Mouse (Mus musculus) kidney, postnatal 36 days (tissue): ENCODE results near the gene Optn.
A peak's percentile ranks its signal among the peaks of the same experiment; 100 is the strongest.

Experiments
- DNase-seq, 2 experiments: peaks; one replicate each; pipeline ENCODE4 v3.0.0; 2021 to 2022; ENCODE audit warnings: mixed read lengths in 2 of 2

Optn gene

DNA sequence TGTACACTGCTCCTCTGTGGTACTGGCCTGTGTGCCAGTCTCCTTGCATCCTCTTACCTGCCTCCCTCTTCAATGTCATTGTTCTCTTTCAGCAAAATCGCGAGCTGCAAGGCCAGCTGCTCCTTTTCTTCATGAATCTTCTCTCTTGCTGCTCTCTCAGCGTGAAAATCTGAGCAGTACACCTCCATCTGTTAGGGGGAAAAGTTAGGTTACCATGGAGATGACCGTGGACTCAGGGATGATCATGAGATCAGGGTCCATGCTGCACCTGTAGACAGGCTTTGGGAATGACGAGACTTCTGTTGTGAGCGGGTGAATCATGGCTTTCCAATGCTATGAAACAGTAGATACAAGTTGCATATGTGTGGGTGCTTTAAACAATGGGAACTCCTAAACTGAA, 36.8 kb downstream of the Optn start:
- no peak for DNase-seq

DNA sequence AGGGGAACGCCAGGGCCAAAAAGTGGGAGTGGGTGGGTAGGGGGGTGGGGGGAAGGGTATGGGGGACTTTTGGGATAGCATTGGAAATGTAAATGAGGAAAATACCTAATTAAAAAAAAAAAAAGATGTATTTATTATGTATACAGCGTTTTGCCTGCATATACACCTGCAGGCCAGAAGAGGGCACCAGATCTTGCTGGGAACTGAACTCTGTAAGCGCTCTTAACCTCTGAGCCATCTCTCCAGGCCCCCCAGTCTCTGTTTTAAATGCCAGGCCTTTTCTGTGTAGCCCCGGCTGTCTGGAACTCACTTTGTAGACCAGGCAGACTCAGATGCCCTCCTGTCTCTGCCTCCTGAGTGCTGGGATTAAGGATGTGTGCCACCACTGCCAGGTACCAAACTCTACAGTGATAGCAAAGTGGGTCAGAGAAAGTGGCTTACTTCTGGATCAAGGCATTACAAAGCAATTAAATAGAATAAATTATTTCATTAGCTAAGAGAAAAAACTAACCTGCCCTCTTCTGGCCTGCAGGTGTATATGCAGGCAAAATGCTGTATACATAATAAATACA, 38.6 kb downstream of the Optn start:
- DNase-seq, result peak in 1 of 2 experiments; percentile 22

DNA sequence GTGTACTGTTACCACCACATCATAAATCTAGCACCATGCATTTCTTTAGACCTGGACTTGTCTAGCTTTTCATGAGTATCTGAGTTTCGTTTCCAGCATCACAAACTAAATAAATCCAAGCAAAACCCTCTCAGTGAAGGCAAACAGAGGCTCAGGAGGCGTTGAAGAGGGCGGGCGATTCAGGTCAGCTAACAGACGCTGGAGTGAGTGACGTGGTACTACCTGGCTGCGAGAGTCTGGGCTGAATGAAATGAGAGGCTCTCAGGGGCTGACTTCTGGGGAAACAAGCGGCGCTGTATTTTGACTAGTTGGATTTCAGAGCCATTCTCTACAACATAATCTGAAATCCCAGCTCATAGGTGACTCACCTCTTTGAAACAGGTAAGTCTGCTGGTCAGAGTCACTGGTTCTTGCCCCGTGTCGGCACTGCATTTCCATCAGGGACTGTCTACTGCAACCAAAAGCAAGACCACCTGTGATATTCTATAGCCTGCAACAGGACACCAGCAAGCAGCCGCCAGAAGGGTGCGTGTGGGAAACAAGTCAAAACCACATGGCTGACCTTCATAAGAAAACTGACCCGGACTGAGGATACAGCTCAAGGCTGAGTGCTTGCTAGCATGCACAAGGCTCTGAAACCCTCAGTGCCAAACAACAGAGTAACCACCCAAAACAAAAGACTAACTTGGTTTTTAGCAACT, 40.0 kb downstream of the Optn start:
- no peak for DNase-seq

DNA sequence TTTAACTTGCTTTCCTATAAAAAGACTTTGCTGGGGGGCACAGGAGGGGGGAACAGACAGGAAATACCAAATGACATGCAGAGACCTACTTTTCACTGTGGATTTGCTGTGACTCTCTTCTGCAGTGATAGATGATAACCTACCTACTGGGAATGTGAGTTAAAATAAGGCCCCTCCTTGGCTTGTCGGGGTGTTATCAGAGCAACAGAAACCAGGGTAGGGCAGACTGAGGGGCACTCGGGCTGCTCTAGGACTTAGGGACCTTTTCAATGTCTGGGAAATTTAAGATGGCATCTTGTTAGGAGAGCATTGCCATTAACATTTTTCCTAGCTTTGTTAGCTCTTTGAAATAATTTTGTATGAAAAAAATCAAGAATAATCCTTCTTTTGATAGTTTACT, 40.6 kb downstream of the Optn start:
- no peak for DNase-seq

DNA sequence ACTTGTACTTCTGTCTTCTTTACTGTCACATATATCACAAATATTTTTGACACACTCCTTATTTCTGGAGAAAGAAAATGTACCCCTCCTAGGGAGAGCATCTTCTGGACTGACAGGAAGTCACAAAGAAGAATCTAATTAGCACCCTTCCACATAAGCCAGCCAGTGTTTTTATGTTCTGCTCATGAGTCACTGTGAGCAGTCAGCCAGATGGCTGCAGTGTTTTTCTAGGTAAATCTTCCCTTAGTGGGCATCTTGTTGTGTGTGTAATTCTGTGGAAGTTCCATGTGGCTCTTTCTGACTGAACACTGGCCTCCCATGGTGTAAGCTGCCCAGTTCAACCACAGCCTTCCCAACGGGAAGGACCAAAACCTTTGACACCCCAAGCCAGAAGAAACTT, 44.1 kb downstream of the Optn start:
- DNase-seq, result no peak

DNA sequence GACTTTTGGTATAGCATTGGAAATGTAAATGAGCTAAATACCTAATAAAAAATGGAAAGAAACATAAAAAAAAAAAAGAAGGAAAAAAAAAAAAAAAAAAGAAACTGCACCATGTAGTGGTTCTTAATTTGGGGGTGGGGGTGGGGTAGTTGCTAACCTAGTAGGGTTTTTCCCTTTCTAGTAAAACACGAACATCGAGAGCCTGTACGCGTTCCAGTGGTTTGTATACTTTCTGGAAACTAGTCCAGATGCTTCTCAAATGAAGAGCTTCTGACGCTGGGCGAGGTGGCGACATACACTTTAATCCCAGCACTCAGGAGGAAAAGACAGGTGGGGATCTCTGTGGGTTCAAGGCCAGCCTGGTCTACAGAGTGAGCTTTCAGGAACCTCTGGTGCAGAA, 46.9 kb downstream of the Optn start:
- DNase-seq, result no peak

DNA sequence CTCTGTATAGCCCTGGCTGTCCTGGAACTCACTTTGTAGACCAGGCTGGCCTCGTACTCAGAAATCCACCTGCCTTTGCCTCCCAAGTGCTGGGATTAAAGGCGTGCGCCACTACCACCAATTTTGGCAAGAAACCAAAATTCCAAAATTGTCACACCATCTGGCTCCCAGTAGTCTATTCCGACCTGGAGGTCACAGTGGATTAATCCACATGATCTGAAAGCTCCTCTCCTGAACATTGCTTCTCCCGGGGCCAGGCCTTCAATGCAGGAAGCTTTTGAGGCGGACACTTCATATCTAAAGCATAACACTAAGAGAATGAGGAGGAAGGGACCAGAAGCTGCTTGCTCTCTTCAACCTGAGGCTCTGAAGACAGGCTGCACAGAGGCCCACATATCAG, 48.3 kb downstream of the Optn start:
- no peak for DNase-seq

DNA sequence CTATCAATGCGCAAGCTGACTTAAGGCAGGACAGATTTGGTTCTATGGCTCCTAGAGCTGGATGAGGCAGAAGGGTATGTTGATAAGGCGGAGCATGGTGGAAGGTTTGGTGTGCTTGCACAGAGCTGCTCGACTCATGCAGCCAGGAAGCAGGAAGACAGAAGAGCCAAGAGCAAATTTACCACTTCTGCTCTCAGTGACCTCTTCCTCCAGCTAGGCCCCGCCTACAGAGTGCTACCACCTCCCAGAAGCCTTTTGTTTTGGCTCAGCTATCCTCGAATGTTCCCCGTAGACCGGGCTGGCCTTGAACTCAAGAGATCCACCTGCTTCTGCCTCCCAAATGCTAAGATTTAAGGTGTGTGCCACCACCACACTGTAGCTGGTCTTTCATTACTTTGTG, 49.2 kb downstream of the Optn start:
- DNase-seq, result no peak

DNA sequence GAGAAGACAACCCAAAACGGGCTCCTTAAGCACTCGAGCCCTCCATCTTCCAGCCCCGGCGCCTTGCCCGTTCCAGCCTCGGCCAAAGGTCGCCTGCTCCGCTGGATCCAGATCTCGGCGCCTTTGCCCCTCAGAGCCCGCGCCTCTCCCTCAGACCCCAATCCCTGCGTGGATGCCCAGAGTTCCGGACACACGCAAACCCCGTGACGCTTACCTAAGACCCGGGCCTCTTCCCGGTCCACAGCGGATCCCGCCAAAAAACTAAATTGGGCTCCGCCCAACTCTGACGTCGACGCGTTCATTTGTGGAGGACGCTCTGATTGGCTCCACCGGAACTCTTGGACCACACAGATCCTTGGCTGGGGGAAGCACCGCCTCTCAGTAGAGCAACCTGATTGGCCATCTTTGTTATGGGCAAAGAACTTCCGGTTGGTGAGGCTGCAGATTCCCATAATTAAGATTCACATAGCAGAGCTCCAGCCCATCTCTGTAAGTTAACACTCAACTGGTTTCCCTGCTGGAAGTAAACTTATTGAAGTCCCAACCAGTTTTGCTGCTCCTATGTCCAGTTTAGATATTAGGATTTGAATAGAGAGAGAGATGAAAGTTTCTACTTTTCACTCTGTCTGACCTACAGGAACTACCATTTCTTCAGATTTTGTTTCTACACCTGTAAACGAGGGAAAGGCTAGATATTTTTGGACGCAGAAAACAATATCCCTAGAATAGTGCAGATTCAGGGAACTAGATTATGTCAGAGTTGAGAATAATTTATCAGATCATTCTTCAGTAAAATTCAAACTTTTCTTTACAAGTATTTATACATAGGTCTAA, 51.1 kb downstream of the Optn start, which contains the start of gene Mcm10:
TSS of gene Mcm10 (minus strand) at position 301 of the 834 bp plus-strand sequence.
- DNase-seq, result peak; percentile 96

DNA sequence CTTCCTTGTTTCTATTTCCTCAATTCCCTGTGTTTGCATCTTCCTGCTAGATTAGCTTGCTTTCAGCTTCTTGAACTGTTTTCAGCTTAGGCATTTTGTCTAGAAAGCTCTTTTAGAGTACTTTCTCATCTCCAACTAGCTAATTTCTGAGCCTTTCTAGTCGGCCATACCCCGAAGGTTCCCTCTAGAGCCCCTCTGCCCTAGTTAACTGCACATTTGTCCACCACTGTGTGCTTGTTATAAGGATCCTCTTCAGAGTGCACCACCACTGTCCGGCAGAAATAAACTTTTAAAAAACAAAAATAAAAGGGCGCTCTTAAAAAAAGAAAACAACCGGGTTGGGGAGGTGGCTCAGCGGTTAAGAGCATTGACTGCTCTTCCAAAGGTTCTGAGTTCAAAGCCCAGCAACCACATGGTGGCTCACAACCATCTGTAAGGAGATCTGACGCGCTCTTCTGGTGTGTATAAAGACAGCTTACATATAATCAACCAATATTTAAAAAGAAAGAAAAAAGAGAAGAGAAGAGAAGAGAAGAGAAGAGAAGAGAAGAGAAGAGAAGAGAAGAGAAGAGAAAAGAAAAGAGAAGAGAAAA, 51.9 kb downstream of the Optn start:
- no peak for DNase-seq

DNA sequence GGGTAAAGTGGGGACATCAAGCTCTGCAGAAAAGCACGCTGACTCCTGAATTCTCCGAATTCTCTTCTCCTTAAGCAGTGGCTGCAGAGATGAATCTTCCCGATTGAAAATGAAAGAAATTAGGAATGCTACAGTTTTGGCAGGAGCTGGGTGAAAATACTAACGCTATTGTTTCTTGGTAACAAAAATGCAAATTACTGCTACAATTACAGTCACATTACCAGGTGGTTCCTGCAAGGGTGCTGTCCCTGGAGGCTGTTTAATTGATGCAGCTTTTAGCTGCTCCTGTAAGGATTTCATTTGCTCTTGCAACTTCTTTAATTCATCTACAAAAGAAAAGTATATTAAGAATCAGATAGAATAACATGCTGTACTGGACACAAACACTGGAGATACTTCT, 56.7 kb downstream of the Optn start:
- DNase-seq, result no peak

DNA sequence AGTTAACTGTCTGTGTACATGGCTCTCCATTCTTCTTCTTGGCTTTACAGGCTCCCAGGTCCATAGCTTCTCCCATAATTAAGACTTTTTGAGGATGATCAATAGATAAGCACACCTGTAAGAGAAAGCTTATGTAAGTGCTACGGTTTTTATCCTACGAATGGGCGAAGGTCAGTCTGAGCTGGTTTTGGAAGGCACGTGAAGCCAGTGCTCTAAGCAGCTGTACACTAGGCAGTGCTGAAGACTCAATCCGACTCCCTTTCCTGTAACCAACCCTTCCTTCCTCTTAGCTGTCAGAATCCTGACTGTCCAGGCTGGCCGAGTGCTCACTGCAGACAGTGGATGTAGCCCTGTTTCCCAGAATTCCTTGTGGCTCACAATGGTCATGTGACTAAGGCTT, 62.6 kb downstream of the Optn start:
- DNase-seq, result no peak

DNA sequence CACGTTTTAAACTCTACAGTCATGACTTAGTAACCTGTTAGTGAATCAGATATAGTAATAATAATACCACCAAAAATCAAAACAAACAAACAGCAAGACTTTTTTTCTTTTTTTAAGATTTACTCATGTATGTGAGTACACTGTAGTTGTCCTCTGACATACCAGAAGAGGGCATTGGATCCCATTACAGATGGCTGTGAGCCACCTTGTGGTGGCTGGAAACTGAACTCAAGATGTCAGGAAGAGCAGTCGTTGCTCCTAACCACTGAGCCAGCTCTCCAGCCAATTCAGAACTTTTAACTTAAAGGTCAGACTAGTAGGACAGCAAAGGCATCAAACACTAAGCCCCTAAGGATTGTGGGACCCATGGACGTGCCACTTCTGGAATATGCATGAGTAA, 64.9 kb downstream of the Optn start:
- DNase-seq, result peak; percentile 42 to 57

DNA sequence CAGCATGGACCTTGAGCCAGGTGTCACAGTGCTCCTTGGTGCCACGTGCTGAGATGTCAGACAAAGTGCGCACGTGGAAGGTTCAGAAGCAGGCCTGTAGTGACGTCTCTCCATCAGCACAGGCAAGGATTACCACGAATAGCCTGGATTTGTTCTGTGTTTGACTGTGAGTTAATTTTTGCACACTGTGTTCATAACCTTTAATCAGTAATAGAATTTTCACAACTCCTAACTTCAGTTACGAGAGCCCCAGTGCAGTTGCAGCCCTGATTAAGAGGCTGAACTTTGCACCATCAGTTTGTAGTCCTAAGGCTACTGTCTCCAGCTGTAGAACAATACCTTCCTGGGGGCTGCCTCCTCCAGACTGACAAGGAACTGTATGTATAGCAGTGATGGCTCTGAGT, 67.4 kb downstream of the Optn start:
- DNase-seq, result peak; percentile 75 to 80

DNA sequence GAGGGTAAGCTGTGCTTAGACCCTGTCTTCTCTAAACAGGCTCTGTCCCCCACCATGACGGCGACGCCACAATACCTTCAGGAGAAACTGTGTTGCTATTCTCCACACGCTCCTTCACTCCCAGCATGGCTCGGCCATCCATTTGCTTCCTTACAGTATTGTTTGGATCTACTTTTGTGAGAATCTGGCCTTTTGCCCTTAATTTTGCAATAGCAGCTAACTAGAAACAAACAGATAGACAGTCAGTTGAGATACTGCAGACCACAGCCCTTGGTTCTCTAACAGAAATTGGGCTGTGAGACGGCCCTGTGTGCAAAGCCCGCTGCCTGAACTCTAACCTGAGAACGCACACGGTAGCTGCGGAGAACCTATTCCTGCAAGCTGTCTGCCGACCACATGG, 68.2 kb downstream of the Optn start:
- no peak for DNase-seq

DNA sequence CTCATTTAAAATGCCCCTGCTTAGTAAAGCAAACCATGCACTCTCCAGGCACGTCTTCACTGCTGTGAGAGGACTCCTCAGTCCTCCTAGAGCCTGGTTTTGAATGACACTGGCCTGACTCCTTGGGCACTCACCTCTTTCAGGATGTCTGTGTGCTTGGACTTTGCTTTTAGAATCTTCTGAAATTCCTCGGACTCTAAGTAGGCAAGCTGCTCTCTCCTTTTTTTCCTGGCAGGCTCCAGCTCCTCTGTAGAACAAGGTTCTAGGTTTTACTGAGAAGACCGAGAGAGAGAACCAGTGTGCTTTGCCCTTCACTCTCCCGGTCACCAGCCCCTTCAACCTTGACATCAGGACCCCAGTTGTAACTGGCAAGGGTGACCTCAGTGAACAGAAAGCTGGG, 69.4 kb downstream of the Optn start:
- peak; percentile 40 to 49 for DNase-seq

DNA sequence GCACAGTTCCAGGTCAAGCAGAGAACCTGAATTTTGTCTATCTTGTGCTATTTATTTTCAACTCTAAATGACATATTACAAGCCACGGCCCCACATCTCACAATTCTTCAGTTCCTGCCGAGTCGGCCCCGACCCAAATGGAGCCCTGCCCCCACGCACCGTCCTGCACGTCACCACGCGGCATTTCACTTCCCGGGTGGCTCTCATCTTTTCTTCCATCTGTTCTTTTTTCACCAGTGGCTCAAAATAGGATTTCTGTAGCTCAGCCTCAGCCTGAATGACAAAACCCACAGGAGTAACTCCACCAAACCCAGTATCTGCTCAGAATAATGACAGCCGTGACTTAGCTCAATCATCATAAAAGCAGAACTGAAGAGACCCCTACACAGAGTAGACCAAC, 70.3 kb downstream of the Optn start:
- DNase-seq, result no peak

DNA sequence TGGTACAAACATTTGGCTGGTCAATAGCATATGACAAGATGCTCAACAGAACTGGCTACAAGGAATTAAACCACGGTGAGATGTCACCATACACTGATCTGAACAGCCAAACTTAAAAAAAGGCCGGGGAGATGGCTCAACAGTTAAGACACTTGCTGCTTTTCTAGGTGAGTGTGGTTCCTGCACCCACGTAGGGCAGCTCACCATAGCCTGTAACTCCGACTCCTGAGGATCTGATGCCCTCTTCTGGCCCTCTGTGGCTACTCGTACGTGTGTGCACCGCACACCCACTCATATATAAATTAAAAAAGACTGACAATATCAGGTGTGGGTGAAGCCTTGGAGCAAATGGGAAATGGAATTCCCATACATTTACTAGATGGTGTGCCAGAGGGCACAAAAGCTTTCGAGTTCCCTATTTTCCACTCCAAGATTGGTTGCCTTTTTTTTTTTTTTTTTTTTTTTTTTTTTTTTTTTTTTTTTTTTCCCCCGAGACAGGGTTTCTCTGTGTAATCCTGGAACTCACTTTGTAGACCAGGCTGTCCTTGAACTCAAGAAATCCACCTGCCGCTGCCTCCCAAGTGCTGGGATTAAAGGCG, 74.9 kb downstream of the Optn start:
- peak in 1 of 2 experiments; percentile 40 for DNase-seq

DNA sequence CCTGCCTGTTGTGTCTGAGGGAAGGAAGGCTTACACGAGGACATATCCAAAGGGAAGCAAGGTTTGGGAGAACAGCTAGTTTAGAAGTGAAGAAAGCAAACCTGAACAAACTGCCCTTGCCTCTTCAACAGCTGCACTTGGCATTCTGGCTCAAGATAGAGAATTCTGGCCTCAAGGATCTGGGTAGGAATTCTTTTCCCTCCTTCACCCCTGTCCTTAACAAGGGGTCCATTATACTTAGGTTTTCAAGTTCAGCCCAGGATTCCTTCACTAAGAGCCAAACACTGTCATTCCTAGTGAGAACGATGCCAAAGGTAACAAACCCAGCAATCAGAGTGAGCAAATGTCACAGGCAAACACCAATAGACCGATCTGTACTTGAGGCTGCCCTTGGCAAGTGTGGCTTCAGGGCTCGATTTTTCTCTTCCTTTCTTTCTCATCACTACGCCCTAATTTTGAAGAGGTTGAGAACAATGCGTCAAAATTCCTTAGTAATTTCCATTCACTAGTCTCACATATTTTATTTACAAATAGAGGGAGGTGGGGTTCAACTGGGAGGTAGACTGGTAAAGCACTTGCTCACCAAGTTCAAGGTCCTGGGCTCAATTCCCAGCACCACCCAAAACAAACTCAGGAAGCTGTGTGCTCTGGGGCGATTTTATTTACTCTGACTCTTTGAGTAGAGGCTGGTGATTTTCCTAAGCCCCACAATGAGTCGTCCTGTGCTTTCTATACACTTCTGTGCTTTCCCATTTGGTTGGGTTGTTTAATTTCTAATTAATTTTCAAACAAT, 76.3 kb downstream of the Optn start:
- DNase-seq, result no peak

DNA sequence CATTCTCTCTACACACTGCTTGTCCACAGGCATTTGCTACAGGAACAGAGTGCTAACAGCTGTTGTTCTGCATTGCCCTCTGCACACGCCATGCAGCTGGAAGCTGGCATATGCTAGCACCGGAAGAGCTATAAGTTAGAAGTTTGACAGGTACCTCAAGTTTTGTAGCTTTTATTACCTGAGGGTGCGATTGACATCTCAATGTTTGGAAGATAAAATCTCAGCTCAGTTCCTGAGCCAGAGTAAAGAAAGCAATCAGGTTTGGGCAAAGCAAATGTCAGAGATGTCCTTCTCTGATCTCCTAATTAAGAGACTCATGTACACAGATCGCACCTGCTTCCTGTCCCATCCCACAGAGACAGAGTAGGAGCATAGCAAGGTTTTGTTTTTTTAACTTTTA, 77.1 kb downstream of the Optn start:
- no peak for DNase-seq

DNA sequence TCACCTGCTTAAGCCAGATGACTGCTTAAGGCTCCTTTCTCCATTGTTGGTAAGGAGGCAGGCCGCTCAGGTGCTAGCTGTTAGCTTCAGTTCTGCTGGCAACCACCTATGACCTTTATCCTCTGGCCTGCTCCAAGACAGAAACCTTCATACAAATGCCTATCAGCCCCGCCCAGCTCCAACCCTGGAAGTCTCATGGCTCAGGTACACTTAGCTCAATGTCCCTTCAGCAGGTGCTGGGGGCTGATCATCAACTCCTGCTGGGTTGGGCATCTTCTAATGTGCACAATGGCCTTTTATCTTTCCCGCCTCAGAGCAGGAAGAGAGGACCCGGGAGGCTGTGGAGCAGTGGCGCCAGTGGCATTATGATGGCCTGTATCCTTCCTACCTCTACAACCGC, 78.9 kb downstream of the Optn start:
- DNase-seq, result no peak

DNA sequence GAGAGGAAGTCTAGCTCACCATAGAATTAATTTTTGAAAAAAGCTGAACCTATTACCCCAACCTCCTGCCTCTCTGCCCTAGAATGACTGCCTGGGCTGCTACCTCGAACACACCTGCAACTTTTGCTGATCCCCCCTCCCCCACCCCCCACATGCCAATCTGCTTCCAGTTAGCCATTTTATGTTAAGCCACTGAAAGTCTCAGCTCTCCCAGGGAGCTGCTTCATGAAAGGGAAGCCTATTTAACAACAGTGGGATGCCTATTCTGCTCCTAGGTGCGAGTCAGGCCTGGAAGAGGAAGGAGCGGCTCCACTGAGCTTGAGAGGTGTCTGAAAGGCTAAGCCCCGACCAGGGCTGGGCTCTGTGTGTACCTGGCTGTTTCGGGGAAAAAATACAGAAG, 79.9 kb downstream of the Optn start:
- DNase-seq, result no peak
